Mouse (Mus musculus) lung, embryonic 14.5 days (tissue): ENCODE results near the gene Arhgef25. TPM values are rescaled to one million over a fixed set of nuclear protein-coding genes. Genes with fewer than 3 reads are reported as not detected.
"Not testable (repeated sequence)": the region's sequence is repeated elsewhere in the genome, so short reads cannot be mapped to it uniquely, and the experiment has no call there.

ENCODE experiments used
- ATAC-seq: fragments of 200-750 bp; cut with Nextera tagmentation; 2 replicates; pipeline ENCODE4 v1.8.0; 2017; ENCODE audit warnings: mild to moderate bottlenecking, moderate TSS enrichment, moderate library complexity; ENCODE audit not compliant: insufficient read depth
- DNase-seq: peaks from one replicate; pipeline ENCODE4 v3.0.0-alpha.2; 2015
- H3K27ac ChIP-seq: fragments of 300-500 bp; sonication (generic); 2 replicates; pipeline ENCODE4 v1.5.1; 2014; ENCODE audit warnings: low read depth, mild to moderate bottlenecking, moderate library complexity
- H3K27me3 ChIP-seq: fragments of 300-500 bp; sonication (generic); 2 replicates; pipeline ENCODE4 v1.6.1; 2014; ENCODE audit warnings: low read length, control low read depth; ENCODE audit not compliant: insufficient read depth
- H3K36me3 ChIP-seq: fragments of 300-500 bp; sonication (generic); 2 replicates; pipeline ENCODE4 v1.6.1; 2014; ENCODE audit warnings: control low read depth; ENCODE audit not compliant: insufficient read depth
- H3K4me1 ChIP-seq: fragments of 300-500 bp; sonication (generic); 2 replicates; pipeline ENCODE4 v1.6.1; 2014; ENCODE audit warnings: antibody characterized with exemption, control low read depth; ENCODE audit not compliant: insufficient read depth
- H3K4me2 ChIP-seq: fragments of 300-500 bp; sonication (generic); 2 replicates; pipeline ENCODE4 v1.6.1; 2014; ENCODE audit warnings: mild to moderate bottlenecking
- H3K4me3 ChIP-seq: fragments of 300-500 bp; sonication (generic); 2 replicates; pipeline ENCODE4 v1.5.1; 2014; ENCODE audit warnings: low read depth, low read length
- H3K9ac ChIP-seq: fragments of 300-500 bp; sonication (generic); 2 replicates; pipeline ENCODE4 v1.6.1; 2014
- H3K9me3 ChIP-seq: fragments of 300-500 bp; sonication (generic); 2 replicates; pipeline ENCODE4 v1.6.1; 2016; ENCODE audit warnings: low read depth, low read length, control low read depth
- CTCF ChIP-seq: IDR thresholded peaks from 2 replicates; pipeline ENCODE4 v1.5.1; 2016; ENCODE audit warnings: antibody characterized with exemption, low read depth
- WGBS: fragments of 180-500 bp; shearing (Covaris S2); extraction: QIAGEN DNeasy Blood & Tissue Kit; methylation state at CpG from one replicate; pipeline ENCODE4 v1.1.7; 2014; 5-methylcytosine and 5-hydroxymethylcytosine counted together
- polyA plus RNA-seq: library from polyadenylated mRNA; unstranded; fragments of >200 nt; fragmentation: Nextera tagmentation; extraction: Ambion mirVana; gene quantifications from 2 replicates; pipeline ENCODE4 v1.2.1, GENCODE M21; 2014

The Arhgef25 gene
- polyA plus RNA-seq, 1 experiment from 2014 or later = 48.7 TPM

- WGBS = 49% methylated on average over 3 of the region's 3 CpGs
These were observed 31.4 kb downstream of the Arhgef25 start for GRCm38 (mm10) chr10:127158471-127158870.

GRCm38 (mm10) chr10:127156511-127156910 is 33.4 kb downstream of the Arhgef25 start:
- Histone ChIP-seq H3K4me3 (no peak overlapping the region), H3K27ac (no peak overlapping the region), H3K36me3 (no peaks in the 10 kb centered on the region), H3K27me3 (no peaks in the 10 kb centered on the region), H3K4me1 (no peaks in the 10 kb centered on the region), H3K9me3 (no peaks in the 10 kb centered on the region), H3K9ac (no peak overlapping the region), H3K4me2 (no peak overlapping the region)
- WGBS = 39% methylated on average over 1 of the region's 1 CpGs
- no peak for DNase-seq
- ATAC-seq = no peak
- TF ChIP-seq CTCF = no peak

More at GRCm38 (mm10) chr10:127158471-127158870, 31.4 kb downstream of the Arhgef25 start:
- Histone ChIP-seq H3K27ac (no peak overlapping the region), H3K4me3 (no peak overlapping the region), H3K9ac (no peak overlapping the region), H3K9me3 (no peaks in the 10 kb centered on the region), H3K4me1 (no peaks in the 10 kb centered on the region), H3K4me2 (no peak overlapping the region), H3K27me3 (peaks cover 1% of the 10 kb centered on the region; the same call in 1 of the 2 replicates), H3K36me3 (no peaks in the 10 kb centered on the region)
- DNase-seq (no peak), ATAC-seq (no peak)
- no peak for TF ChIP-seq CTCF

DNA sequence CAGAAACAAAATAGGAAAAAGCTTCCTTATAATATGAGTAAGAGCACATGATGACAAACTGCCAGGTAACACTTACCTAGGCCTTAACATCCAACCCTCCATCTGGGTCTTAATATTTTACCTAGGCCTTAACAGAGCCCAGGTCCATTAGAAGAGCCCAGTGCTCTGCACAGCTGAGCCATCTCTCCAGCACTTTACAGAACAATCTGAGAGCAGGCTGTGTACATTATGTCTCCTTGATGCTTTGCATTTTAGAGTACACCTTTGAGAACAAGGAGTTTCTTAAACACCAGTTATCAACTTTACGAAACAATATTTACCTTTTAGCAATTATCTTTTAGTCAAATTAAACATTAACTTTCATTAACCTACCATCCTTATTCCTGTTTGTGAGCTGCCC is 33.8 kb downstream of the Arhgef25 start:
- Histone ChIP-seq H3K4me2 (no peak overlapping the region), H3K4me3 (no peak overlapping the region), H3K27ac (no peak overlapping the region), H3K9ac (no peak overlapping the region), H3K27me3 (no peaks in the 10 kb centered on the region), H3K9me3 (no peaks in the 10 kb centered on the region), H3K36me3 (no peaks in the 10 kb centered on the region), H3K4me1 (no peaks in the 10 kb centered on the region)
- DNase-seq (no peak), ATAC-seq (no peak)
- no peak for TF ChIP-seq CTCF
- 43% methylated on average over 1 of the region's 1 CpGs for WGBS

GRCm38 (mm10) chr10:127154652-127155051 is 35.2 kb downstream of the Arhgef25 start:
- H3K4me1 ChIP-seq = no peaks in the 10 kb centered on the region
- no peaks in the 10 kb centered on the region for H3K27me3 ChIP-seq
- H3K27ac ChIP-seq = no peak overlapping the region
- no peak overlapping the region for H3K9ac ChIP-seq
- H3K4me3 ChIP-seq = no peak overlapping the region
- ATAC-seq (no peak), DNase-seq (no peak)
- no peak overlapping the region for H3K4me2 ChIP-seq
- H3K36me3 ChIP-seq = no peaks in the 10 kb centered on the region
- H3K9me3 ChIP-seq = no peaks in the 10 kb centered on the region
- 75% methylated on average over 5 of the region's 5 CpGs for WGBS
- no peak for TF ChIP-seq CTCF

DNA sequence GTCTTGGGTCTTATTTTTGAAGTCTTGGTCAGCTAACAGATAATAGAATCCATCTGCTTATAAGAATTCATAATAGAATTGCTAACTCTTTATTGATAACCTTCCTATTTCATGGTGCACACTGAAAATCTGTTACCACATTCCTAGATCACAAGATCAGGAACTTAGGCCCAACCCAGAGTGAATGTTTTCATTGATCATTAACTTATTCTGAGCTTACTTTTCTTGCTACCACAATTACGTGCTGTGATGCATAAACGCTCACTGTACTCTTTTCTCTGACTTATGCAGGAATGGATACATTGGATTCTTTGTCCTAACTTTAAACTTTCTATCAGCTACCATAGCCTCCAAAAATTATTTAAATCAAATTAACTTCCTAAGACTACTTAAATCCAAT is 35.6 kb downstream of the Arhgef25 start:
- no peak for ATAC-seq
- no peak for TF ChIP-seq CTCF
- H3K4me1 ChIP-seq = no peaks in the 10 kb centered on the region
- 91% methylated on average over 2 of the region's 2 CpGs for WGBS
- no peaks in the 10 kb centered on the region for H3K9me3 ChIP-seq
- no peak overlapping the region for H3K27ac ChIP-seq
- H3K27me3 ChIP-seq = no peaks in the 10 kb centered on the region
- no peaks in the 10 kb centered on the region for H3K36me3 ChIP-seq
- DNase-seq = no peak
- no peak overlapping the region for H3K4me2 ChIP-seq
- no peak overlapping the region for H3K4me3 ChIP-seq
- H3K9ac ChIP-seq = no peak overlapping the region

DNA sequence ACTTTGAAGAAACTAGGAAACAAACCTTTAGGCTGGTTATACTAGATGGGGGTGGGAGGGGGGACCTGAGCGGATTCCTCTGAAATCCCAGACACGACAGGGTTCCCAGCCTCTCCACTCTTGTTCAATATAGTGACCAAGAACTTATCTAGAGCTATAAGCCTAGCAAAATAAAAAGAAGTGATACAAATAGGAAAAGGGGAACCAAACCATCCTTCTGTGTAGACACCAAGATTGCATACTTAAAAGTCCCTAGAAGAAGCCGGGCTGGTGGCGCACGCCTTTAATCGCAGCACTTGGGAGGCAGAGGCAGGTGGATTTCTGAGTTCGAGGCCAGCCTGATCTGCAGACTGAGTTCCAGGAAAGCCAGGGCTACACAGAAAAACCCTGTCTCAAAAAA is 36.6 kb downstream of the Arhgef25 start:
- no peak overlapping the region for H3K4me2 ChIP-seq
- H3K27me3 ChIP-seq = no peaks in the 10 kb centered on the region
- TF ChIP-seq CTCF = no peak
- H3K36me3 ChIP-seq = no peaks in the 10 kb centered on the region
- H3K4me1 ChIP-seq = no peaks in the 10 kb centered on the region
- 93% methylated on average over 7 of the region's 7 CpGs for WGBS
- DNase-seq (no peak), ATAC-seq (no peak)
- no peak overlapping the region for H3K27ac ChIP-seq
- H3K9me3 ChIP-seq = no peaks in the 10 kb centered on the region
- no peak overlapping the region for H3K9ac ChIP-seq
- no peak overlapping the region for H3K4me3 ChIP-seq

DNA sequence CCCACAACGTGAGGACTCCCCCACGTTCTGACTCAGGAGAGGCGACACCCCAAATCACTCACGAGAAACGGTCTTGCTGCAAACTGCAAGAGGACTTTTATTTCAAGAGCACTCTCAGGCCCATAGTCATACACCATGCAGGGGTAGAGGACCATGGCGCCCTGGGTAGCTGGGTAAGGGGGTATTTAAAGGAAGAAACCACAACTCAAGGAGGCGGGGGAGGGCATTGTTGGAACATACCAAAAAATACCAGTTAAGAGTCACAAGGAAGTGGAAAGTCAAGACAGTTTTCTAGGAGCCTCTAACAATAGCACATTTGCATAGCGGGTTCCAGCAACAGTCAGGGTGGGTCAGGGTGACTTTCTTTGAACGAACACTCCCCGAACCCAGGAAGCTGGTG is 37.3 kb downstream of the Arhgef25 start:
- not testable (repeated sequence) for H3K9me3 ChIP-seq, H3K4me2 ChIP-seq, H3K36me3 ChIP-seq, ATAC-seq, H3K27ac ChIP-seq, H3K4me3 ChIP-seq, H3K27me3 ChIP-seq, DNase-seq, H3K4me1 ChIP-seq, H3K9ac ChIP-seq
- 81% methylated on average over 10 of the region's 10 CpGs for WGBS

DNA sequence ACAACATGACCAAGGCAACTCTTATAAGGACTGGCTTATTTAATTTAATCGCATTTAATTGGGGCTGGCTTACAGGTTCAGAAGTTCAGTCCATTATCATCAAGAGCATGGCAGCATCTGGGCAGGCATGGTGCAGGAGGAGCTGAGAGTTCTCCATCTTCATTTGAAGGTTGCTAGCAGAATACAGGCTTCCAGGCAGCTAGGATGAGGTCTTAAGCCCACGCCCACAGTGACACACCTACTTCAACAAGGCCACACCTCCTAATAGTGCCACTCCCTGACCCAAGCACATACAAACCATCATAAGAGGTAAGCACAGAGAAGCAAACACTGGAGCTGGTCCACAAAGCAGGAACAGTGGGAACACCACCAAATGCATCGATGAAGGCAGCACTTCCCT is 38.6 kb downstream of the Arhgef25 start:
- not testable (repeated sequence) for H3K9me3 ChIP-seq, DNase-seq, H3K4me3 ChIP-seq, H3K4me2 ChIP-seq, ATAC-seq, H3K27me3 ChIP-seq, H3K27ac ChIP-seq, H3K9ac ChIP-seq, H3K36me3 ChIP-seq, H3K4me1 ChIP-seq
- 79% methylated on average over 3 of the region's 3 CpGs for WGBS
